Mouse (Mus musculus): ENCODE results near the gene Gramd4. TPM values are rescaled to one million over a fixed set of nuclear protein-coding genes. Genes with fewer than 3 reads are reported as not detected.

The Gramd4 gene
- polyA plus RNA-seq, 1 experiment from 2014 or later: 12.1 TPM

DNA sequence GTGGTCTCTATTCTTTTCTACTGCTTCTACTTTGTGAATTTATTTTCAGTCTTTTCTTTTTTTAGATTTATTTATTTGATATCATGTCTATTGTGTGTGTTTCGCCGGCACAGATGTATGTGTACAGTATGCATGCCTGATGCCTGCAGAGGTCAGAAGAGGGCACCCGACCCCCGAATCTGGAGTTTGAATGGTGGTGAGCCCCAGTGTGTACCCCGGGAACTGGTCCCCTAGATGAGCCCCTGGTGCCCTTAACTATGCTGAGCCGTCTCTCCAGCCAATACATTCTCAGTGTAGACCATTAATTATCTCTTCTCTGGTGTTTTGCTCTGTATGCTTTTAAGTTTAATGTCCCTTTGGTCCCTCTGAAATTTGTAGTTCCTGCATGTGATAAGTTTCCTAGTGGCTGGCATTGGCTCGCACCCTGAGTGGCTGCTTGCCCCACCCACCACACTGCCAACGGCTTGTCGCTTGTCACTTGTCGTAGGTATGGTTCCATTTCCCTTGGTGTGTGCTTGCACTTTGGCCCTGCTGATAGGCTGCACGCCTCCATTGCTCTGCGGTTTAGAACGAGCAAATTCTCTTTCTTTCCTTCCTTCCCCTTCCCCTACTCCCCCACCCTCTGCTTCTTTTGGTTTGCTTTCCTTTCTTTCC lies 31.7 kb downstream of the Gramd4 start:
- ATAC-seq (ENCODE audit: insufficient read depth, low FRiP score): no peak
- WGBS: 56% methylated on average over 13 of the region's 13 CpGs
- Histone ChIP-seq H3K4me3 (replicated peaks; ENCODE audit: low read length) (no peak overlapping the region), H3K27ac (ENCODE audit: low read length) (peak overlapping the region; percentile 86), H3K4me2 (ENCODE audit: low read depth, low read length) (no peak overlapping the region), H3K27me3 (ENCODE audit: control insufficient read depth, insufficient read depth, low read length) (no peaks in the 10 kb centered on the region), H3K36me3 (ENCODE audit: control insufficient read depth, insufficient read depth, low read length) (no peaks in the 10 kb centered on the region), H3K9ac (ENCODE audit: low read length) (no peak overlapping the region), H3K9me3 (replicated peaks; ENCODE audit: control insufficient read depth, low read length) (no peaks in the 10 kb centered on the region), H3K4me1 (ENCODE audit: control insufficient read depth, insufficient read depth, low read length) (peaks cover 83% of the 10 kb centered on the region)

DNA sequence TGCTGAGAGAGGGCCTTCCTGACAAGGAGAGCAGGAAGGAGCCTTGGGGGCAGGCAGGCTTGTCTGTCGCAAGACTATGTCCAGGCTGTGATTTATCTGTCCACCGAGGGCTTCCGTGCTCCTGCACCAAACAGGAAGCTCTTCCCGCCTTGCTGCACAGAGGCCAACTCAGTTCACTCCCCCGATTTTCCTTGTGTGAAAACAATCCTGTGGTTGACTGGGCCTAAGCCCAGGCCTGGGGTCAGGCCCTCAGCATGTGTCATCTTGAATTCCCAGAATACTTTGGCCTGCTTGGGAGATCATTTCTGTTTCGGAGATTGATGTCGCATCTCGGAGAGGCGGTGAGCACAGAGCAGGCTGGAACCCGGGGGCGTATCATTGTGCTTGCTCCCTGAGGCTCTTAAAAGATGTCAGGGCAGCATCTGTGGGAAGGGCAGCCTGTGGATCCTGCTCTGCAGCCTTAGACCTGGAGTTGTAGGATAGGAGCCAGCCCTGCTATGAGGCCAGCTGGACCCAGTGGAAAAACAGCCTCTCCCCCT lies 32.6 kb downstream of the Gramd4 start:
- peak; percentile 46 for ATAC-seq (ENCODE audit: insufficient read depth, low FRiP score)
- H3K4me2 ChIP-seq (ENCODE audit: low read depth, low read length): no peak overlapping the region
- H3K9ac ChIP-seq (ENCODE audit: low read length): peak overlapping the region; percentile 17; the same call in 1 of the 2 replicates
- no peaks in the 10 kb centered on the region for H3K9me3 ChIP-seq (replicated peaks; ENCODE audit: control insufficient read depth, low read length)
- no peaks in the 10 kb centered on the region for H3K36me3 ChIP-seq (ENCODE audit: control insufficient read depth, insufficient read depth, low read length)
- H3K27ac ChIP-seq (ENCODE audit: low read length): peak overlapping the region; percentile 86
- peaks cover 83% of the 10 kb centered on the region for H3K4me1 ChIP-seq (ENCODE audit: control insufficient read depth, insufficient read depth, low read length)
- no peaks in the 10 kb centered on the region for H3K27me3 ChIP-seq (ENCODE audit: control insufficient read depth, insufficient read depth, low read length)
- 28% methylated on average over 11 of the region's 11 CpGs for WGBS
- H3K4me3 ChIP-seq (replicated peaks; ENCODE audit: low read length): no peak overlapping the region

DNA sequence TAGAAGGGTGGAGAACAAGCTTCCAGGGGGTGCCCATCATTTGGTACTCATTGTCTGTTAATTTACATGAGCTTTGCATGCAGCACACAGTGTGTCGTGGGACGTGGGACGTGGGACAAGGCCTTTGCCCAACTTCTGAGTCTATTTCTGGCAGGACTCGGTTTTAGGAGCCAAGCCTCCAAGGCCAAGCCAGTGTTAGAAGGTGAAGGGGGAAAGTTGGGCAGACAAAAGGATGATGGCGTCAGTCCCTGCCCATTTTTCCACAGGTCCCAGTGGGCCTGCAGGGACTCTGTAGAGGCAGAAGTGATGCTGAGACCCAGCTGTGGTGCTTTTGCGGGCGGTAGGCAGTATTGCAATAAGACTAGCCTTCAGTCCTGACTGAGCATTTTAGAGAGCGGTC lies 33.1 kb downstream of the Gramd4 start:
- no peak for ATAC-seq (ENCODE audit: insufficient read depth, low FRiP score)
- Histone ChIP-seq H3K4me1 (ENCODE audit: control insufficient read depth, insufficient read depth, low read length) (peaks cover 80% of the 10 kb centered on the region), H3K4me2 (ENCODE audit: low read depth, low read length) (no peak overlapping the region)

DNA sequence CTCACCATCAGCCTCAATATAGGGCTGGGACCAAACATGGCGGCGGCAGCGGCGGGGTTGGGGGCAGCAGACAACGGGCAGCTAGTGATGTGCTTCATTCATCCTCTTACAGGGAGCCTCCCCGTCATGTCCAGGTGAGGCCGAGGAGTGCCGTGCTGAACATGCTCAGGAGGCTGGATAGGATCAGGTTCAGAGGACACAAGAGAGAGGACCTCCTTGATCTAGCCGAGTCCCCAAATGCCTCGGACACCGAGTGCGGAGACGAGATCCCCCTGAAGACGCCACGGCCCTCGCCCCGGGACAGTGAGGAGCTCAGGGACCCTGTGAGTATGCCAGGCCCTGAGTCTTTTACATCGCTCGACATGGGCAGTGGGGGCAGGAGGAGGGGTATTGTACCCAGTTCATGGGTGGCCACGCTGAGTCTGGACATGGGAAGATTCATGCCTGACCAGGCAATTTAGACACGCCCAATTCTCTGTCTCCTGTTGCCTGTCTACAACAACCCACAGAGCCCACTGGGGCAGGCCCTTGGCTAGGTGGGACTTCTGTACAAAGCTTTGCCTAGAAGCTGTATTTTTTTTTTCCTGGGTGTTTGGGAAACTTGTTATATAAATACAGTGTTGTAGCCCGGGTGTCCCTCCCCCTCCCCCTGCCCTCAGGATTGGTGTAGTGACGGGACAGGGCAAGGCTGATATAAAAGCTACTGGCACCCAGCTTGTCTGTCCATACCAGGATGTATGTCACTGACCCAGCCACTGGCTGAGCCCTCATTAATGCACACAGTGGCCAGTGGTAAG lies 33.9 kb downstream of the Gramd4 start:
- H3K4me1 ChIP-seq (ENCODE audit: control insufficient read depth, insufficient read depth, low read length): peaks cover 77% of the 10 kb centered on the region
- ATAC-seq (ENCODE audit: insufficient read depth, low FRiP score): no peak
- H3K36me3 ChIP-seq (ENCODE audit: control insufficient read depth, insufficient read depth, low read length): no peaks in the 10 kb centered on the region
- no peak overlapping the region for H3K4me3 ChIP-seq (replicated peaks; ENCODE audit: low read length)
- 93% methylated on average over 23 of the region's 23 CpGs for WGBS
- no peaks in the 10 kb centered on the region for H3K27me3 ChIP-seq (ENCODE audit: control insufficient read depth, insufficient read depth, low read length)
- H3K27ac ChIP-seq (ENCODE audit: low read length): peak overlapping the region; percentile 86
- no peak overlapping the region; the same call in 1 of the 2 replicates for H3K9ac ChIP-seq (ENCODE audit: low read length)
- H3K4me2 ChIP-seq (ENCODE audit: low read depth, low read length): no peak overlapping the region
- no peaks in the 10 kb centered on the region for H3K9me3 ChIP-seq (replicated peaks; ENCODE audit: control insufficient read depth, low read length)

More for the DNA sequence above, 33.1 kb downstream of the Gramd4 start:
- H3K9ac ChIP-seq (ENCODE audit: low read length): peak overlapping the region; percentile 14; the same call in 1 of the 2 replicates
- H3K27me3 ChIP-seq (ENCODE audit: control insufficient read depth, insufficient read depth, low read length): no peaks in the 10 kb centered on the region
- no peaks in the 10 kb centered on the region for H3K9me3 ChIP-seq (replicated peaks; ENCODE audit: control insufficient read depth, low read length)
- no peak overlapping the region for H3K4me3 ChIP-seq (replicated peaks; ENCODE audit: low read length)
- 83% methylated on average over 8 of the region's 8 CpGs for WGBS
- peak overlapping the region; percentile 86 for H3K27ac ChIP-seq (ENCODE audit: low read length)
- no peaks in the 10 kb centered on the region for H3K36me3 ChIP-seq (ENCODE audit: control insufficient read depth, insufficient read depth, low read length)

DNA sequence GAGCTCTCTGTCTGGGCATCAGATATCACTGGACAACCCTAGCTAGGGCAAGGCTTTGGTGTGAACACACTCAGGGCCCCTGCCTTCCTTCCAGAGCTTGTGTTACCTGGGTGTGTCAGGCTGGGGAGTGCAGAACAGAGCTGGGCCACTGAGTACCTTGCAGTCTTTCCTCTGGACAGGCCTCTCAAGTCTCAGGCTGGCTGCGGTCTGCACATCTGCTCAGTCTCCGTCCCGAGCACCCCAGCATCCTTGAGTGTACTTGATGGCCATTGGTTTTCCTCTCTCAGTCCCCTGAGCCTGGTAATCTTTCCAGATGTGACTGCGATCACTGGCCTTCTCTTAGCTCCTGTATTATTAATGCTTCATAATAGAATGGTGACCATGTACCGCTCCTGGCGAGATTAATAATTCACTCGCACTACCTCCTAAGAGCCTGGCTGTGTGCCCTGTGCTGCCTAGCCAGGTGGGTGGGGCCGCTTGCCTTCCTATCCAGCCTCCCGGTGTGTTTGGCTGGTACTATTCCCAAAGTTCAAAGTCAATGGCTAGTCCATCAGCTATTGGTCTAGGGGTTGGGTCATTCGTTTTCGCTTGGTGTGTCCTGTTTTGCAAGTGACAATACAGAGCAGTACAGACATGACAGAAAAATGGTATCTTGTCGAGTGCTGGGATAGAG lies 34.6 kb downstream of the Gramd4 start:
- 65% methylated on average over 12 of the region's 12 CpGs for WGBS
- H3K4me1 ChIP-seq (ENCODE audit: control insufficient read depth, insufficient read depth, low read length): peaks cover 70% of the 10 kb centered on the region
- peak; percentile 38 for ATAC-seq (ENCODE audit: insufficient read depth, low FRiP score)

DNA sequence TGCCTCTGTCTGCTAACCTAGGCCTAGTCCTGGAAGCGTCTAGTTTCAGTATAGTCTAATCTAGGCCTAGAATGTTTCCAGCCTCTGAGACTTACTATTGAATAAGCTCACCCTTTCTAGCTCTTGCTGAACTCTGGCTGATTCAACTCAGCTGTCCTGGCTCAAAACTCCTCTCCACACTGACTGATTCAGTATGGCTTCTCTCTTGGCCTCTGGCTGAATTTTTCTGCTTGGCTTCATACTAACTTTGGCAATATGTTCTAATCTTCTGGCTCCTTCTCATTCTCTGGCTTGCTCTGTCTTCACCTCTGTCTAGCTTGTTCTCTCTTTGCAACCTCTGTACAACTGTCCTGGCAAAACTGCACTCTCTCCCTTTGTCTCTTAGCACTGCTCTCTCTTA lies 35.7 kb downstream of the Gramd4 start:
- no peak overlapping the region for H3K9ac ChIP-seq (ENCODE audit: low read length)
- 64% methylated on average over 1 of the region's 1 CpGs for WGBS
- ATAC-seq (ENCODE audit: insufficient read depth, low FRiP score): no peak
- H3K27me3 ChIP-seq (ENCODE audit: control insufficient read depth, insufficient read depth, low read length): no peaks in the 10 kb centered on the region
- peaks cover 59% of the 10 kb centered on the region for H3K4me1 ChIP-seq (ENCODE audit: control insufficient read depth, insufficient read depth, low read length)
- no peaks in the 10 kb centered on the region for H3K36me3 ChIP-seq (ENCODE audit: control insufficient read depth, insufficient read depth, low read length)
- H3K9me3 ChIP-seq (replicated peaks; ENCODE audit: control insufficient read depth, low read length): no peaks in the 10 kb centered on the region
- H3K27ac ChIP-seq (ENCODE audit: low read length): peak overlapping the region; percentile 84
- H3K4me3 ChIP-seq (replicated peaks; ENCODE audit: low read length): no peak overlapping the region
- no peak overlapping the region for H3K4me2 ChIP-seq (ENCODE audit: low read depth, low read length)

More for the DNA sequence above, 34.6 kb downstream of the Gramd4 start:
- Histone ChIP-seq H3K36me3 (ENCODE audit: control insufficient read depth, insufficient read depth, low read length) (no peaks in the 10 kb centered on the region), H3K4me3 (replicated peaks; ENCODE audit: low read length) (no peak overlapping the region), H3K27ac (ENCODE audit: low read length) (peak overlapping the region; percentile 86), H3K27me3 (ENCODE audit: control insufficient read depth, insufficient read depth, low read length) (no peaks in the 10 kb centered on the region), H3K9ac (ENCODE audit: low read length) (no peak overlapping the region; the same call in 1 of the 2 replicates), H3K9me3 (replicated peaks; ENCODE audit: control insufficient read depth, low read length) (no peaks in the 10 kb centered on the region), H3K4me2 (ENCODE audit: low read depth, low read length) (no peak overlapping the region)

DNA sequence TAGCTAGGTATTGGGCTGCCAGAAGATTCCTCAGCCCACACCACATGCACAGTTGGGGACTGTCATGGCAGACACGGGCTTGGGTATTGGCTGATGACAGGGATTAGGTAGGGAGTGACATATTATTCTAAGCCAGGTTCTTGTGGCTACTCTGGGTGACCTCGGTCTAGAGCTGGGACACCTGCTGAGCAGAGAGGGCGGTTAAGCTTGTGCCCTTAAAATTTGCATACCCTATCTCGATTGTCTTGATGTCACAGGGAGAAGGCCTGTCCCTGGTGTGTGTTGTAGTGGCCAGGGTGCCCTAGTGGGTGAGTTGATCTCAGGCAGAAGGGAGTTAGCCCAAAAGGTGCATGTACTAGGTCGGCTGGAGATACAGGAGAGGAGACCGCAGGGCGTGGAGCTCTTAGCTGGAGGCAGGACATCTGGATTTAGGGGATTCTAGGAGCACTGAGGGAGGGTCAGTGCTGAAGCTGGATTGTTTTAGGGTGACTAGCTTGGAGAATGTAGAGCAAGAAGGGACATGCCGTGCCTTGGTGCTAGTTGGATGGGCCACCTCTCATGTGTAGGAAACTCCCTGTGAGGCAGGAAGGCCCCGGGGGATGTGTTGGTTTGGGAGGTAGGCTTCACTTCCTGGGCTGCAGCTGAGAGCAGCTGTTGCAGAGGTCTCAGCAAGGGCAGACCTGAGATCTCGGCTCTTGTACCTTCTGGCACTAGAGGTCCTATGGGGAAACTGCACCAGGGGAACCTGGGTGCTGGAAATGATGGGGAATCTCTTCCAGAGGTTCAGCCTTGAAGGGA lies 37.0 kb downstream of the Gramd4 start:
- 65% methylated on average over 10 of the region's 10 CpGs for WGBS

DNA sequence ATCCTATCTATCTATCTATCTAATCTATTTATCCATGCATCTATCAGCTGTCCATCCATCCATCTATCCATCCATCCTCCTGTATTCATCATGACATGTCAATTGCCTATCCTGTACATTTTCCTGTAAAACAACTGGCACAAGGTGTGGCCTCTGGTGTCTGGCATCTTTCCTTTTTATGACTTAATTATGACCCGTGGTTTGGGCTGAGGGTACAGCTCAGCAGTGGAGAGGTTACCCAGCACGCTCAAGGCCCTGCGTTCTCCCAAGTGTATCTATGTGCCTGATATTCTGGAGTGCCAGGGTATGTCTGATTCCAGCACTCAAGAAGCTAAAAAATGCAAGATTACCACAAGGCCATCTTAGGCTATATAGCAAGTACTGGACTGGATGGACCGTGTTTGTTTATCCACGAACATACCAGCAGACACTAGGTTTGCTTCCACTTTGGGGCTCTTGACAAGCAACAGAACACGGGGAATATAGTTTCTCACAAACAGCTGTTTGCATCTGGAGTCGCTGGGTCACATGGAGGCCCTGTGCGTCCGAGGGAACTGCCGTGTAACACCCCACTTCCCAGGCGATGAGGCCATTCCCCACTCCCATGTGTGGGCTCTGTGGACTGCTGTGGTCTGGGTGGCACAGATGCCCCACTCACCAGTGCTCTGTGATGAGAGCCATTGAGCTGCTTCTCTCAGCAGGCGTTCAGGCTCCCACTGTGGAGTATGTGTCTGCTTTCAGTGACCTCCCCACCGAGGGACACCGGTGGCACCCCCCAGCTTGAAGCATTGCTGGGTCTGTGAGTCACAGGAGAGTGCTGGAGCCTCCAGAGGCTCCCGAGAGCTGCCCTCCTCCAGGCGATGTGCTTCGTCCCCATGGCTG lies 38.5 kb downstream of the Gramd4 start:
- Histone ChIP-seq H3K27ac (ENCODE audit: low read length) (peak overlapping the region; percentile 85), H3K27me3 (ENCODE audit: control insufficient read depth, insufficient read depth, low read length) (no peaks in the 10 kb centered on the region), H3K4me3 (replicated peaks; ENCODE audit: low read length) (no peak overlapping the region), H3K4me1 (ENCODE audit: control insufficient read depth, insufficient read depth, low read length) (peaks cover 34% of the 10 kb centered on the region), H3K4me2 (ENCODE audit: low read depth, low read length) (no peak overlapping the region), H3K9me3 (replicated peaks; ENCODE audit: control insufficient read depth, low read length) (no peaks in the 10 kb centered on the region), H3K36me3 (ENCODE audit: control insufficient read depth, insufficient read depth, low read length) (no peaks in the 10 kb centered on the region), H3K9ac (ENCODE audit: low read length) (peak overlapping the region; percentile 18; the same call in 1 of the 2 replicates)
- ATAC-seq (ENCODE audit: insufficient read depth, low FRiP score): no peak
- WGBS: 64% methylated on average over 17 of the region's 17 CpGs

More for the DNA sequence above, 37.0 kb downstream of the Gramd4 start:
- no peak for ATAC-seq (ENCODE audit: insufficient read depth, low FRiP score)
- H3K36me3 ChIP-seq (ENCODE audit: control insufficient read depth, insufficient read depth, low read length): no peaks in the 10 kb centered on the region
- no peak overlapping the region for H3K4me2 ChIP-seq (ENCODE audit: low read depth, low read length)
- no peak overlapping the region for H3K27ac ChIP-seq (ENCODE audit: low read length)
- H3K9ac ChIP-seq (ENCODE audit: low read length): no peak overlapping the region
- H3K4me3 ChIP-seq (replicated peaks; ENCODE audit: low read length): no peak overlapping the region
- H3K4me1 ChIP-seq (ENCODE audit: control insufficient read depth, insufficient read depth, low read length): peaks cover 49% of the 10 kb centered on the region
- H3K27me3 ChIP-seq (ENCODE audit: control insufficient read depth, insufficient read depth, low read length): no peaks in the 10 kb centered on the region
- H3K9me3 ChIP-seq (replicated peaks; ENCODE audit: control insufficient read depth, low read length): no peaks in the 10 kb centered on the region
